Mouse (Mus musculus) lung, postnatal 0 days (tissue): ENCODE data around the gene Zfp827.

Source experiments
- CTCF ChIP-seq: IDR thresholded peaks from 2 replicates; pipeline ENCODE4 v1.5.1; 2016; ENCODE audit warnings: antibody characterized with exemption, mild to moderate bottlenecking
- EP300 ChIP-seq: IDR thresholded peaks from 2 replicates; pipeline ENCODE4 v1.6.1; 2016; ENCODE audit warnings: antibody characterized with exemption, mild to moderate bottlenecking, control low read depth

DNA sequence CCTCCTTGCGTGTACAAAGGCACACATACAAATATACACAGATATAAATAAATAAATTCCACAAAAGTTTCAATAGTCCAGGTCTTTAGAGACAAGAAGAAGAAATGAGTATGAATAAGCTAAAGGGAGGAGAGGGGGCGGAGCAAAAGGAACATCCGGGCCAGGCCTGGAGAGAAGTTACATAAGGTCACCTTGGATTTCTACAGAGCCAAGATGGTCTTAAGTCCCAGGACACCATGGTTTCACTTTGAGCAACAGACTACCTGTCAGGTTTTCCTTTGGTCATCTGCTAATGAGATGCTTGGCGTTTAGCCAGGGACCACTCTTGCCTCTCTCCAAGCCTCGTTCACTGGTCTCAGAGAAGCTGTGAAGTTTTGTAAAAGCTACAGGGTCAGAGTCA is 13.2 kb upstream of the Zfp827 start:
- no peak for TF ChIP-seq EP300
- TF ChIP-seq CTCF, result no peak
